Mouse (Mus musculus) ES-Bruce4 (cell line): Measurements from ENCODE around the gene Ebp.

ENCODE experiments used
- CTCF ChIP-seq: IDR thresholded peaks from one replicate; pipeline ENCODE4 v1.8.1; 2011; ENCODE audit warnings: low read depth, low read length
- POLR2A ChIP-seq: IDR thresholded peaks from one replicate; pipeline ENCODE4 v1.8.1; 2011; ENCODE audit warnings: low read length; ENCODE audit not compliant: insufficient read depth

DNA sequence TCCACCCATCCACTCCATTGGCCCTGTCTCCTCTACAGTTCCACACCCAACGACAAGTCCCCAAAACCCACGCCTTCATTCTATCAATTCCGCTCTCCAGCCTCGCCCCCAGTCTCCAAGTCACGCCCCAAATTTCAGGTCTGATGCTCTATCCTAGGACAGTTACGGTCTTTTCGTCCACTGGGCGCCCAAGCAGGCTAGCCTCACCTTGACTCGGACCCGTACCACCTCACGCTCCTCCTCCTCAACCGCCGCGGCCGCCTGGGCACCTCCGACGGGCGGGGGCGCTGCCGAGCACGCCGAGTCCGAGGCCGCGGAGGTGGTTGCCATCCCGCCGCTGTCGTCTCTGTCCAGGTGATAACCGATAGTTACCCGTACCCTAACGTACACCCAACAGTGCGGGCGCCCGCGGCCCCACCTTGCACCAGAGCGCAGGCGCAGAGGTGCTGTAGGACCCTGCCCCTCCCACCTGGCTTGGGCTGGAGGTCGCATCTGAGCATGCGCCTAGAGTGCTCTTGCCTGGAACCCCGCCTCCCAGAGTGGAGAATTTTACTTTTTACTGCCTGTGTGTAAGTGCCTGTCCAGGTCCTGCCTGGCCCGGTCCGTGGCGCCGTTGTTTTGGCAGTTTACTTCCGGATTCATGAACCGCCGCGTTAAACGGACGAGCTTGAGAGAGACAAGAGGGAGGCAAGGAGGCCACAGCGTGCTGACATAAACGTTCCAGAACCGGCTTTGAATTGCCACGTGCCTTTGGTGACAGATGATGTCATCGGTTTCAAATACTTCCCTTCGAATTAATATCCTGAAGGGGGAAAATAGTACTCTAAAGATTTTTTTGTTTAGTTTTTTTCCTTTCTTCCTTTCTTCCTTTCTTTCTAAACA is 17.6 kb downstream of the Ebp start, which contains the start of gene Tbc1d25:
- TF ChIP-seq CTCF: no peak
- TF ChIP-seq POLR2A: no peak
